Mouse (Mus musculus): Measurements from ENCODE around the gene Cenpa.
A peak's percentile ranks its signal among the peaks of the same experiment; 100 is the strongest.

Cenpa gene

GRCm38 (mm10) chr5:30643477-30644179, 22.9 kb upstream of the Cenpa start:
- DNase-seq (ENCODE audit: inconsistent age in 2 of 2, low spot score in 1 of 2) = peak in 1 of 2 experiments; percentile 63

DNA sequence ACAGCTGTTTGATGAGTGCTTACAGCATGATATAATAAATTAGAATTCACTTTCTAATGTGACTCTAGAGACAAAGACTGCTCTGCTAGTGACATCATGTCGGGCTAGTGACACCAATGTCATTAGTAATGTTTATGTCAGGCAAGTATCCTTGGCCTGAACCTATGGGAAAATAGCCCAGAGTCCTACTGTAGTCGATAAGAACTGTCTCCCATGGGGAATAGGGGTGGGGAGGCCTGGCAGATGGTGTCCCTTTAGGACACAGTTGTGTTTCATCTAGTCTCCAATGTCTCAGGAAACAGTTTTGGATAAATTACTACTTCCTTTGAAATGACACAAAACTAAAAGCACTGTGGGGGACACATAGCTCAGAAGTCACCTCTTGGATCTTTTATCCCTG, 20.5 kb upstream of the Cenpa start:
- peak in 1 of 2 experiments; percentile 49 for DNase-seq (ENCODE audit: inconsistent age in 2 of 2, low spot score in 1 of 2)

DNA sequence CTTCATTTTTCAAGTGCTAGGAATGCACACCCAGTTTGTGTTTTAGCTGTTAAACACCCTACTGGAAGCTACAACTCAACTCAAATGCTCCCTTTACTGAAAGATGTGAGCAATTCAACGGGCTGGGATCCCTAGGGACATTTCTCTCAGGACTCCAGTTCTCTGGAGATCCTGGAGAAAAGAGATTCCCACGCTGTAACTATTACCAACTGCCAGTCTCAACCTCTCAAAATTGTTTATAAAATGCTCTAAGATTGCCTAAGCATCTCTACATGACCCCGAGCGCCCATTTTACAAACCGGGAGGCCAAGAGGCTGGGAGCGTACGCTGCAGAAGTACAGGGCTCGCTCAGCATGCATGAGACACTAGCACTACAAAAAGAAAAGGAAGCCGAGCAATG, 19.2 kb upstream of the Cenpa start:
- DNase-seq (ENCODE audit: inconsistent age in 2 of 2, low spot score in 1 of 2) = no peak

GRCm38 (mm10) chr5:30647815-30648560, 18.6 kb upstream of the Cenpa start, which contains the start of gene Slc35f6:
TSS of gene Slc35f6 (plus strand) at chr5:30647933.
- DNase-seq (ENCODE audit: inconsistent age in 2 of 2, low spot score in 1 of 2) = peak; percentile 94 to 98

DNA sequence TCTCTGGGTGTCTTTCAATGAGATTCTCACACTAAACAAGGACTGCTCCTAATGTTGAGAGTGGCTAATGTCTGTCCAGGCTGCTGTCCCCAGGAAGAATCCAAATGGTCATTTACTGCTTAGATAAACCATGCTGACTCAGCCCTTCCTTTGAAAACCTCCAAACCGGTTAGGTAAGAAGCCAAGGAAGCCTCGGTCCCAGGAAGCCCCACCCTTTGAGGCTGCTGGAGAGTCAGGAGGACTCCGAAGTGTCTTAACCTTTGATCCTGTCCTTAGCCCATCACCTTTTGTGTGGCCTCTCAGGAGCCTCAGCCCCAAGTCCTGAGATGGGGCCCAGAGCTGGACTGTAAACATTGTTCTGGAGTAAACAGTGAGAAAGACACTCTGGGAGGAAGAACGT, 17.0 kb upstream of the Cenpa start:
- DNase-seq (ENCODE audit: inconsistent age in 2 of 2, low spot score in 1 of 2) = no peak

DNA sequence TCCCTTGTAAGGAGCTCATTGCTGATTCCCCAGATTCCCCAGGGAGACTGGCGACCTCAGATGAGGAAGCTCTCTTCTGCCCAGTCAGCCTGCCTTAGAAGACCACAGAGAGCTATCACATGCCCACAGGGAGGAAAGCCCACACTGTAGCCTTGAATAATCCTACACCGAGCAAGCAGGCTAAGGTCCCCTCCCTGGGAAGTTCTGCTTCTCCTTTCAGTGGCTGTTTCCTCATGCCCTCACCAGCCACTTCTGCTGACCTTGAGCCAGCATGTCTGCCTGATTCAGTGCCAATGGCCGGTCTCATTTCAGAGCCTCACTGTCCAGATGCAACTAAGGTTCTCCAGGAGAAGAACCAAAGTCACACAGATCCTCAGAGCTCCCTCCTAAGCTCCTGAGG, 15.8 kb upstream of the Cenpa start:
- DNase-seq (ENCODE audit: inconsistent age in 2 of 2, low spot score in 1 of 2) = peak; percentile 70 to 86

- peak; percentile 70 to 81 for DNase-seq (ENCODE audit: inconsistent age in 2 of 2, low spot score in 1 of 2)
Observed at GRCm38 (mm10) chr5:30651554-30651953, 15.0 kb upstream of the Cenpa start.

GRCm38 (mm10) chr5:30653246-30653645, 13.3 kb upstream of the Cenpa start:
- DNase-seq (ENCODE audit: inconsistent age in 2 of 2, low spot score in 1 of 2) = no peak

- no peak for DNase-seq (ENCODE audit: inconsistent age in 2 of 2, low spot score in 1 of 2)
Observed at GRCm38 (mm10) chr5:30655042-30655441, 11.5 kb upstream of the Cenpa start.

DNA sequence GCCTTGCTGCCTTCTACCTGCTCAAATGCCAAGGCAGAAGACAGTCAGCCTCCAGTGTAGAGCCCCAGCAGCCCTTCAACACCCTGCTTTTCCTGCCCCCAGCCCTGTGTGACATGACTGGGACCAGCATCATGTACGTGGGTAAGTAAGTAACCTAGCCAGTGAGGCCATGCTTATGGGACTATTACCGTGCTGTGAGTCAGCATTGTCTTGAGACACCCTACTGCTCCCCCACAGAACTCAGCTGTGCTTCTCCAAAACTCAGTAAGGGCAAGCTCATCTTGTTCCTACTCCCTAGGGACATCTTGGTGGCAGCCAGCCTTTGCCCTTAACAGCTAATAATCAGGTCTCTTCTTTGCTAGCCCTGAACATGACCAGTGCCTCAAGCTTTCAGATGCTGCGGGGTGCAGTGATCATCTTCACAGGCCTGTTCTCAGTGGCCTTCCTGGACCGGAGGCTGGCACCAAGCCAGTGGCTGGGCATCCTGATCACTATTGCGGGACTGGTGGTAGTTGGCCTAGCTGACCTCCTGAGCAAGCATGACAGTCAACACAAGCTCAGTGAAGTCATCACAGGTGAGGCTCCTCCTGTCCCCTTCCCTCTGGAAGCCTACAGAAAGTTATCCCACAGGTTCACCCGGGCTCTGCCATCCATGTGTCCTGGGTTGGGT, 10.9 kb upstream of the Cenpa start:
- DNase-seq (ENCODE audit: inconsistent age in 2 of 2, low spot score in 1 of 2) = no peak

DNA sequence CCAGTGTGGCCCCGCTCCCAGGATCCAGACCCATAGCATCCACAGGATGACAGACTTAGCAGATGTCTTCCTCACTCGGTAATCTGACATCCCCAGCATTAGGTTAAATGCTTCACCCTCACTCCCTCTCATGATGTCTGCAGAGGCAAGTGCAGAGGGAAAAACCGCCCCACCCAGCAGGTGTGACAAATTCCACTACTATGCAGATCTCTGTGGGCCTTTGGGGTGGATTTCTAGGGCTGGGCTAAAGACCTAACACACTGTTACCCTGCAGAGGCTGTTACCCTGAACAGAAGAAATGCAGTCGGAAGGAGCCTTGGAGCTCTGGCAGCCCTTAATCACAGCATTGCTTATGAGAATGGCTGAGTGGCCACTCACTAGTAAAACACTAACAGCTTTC, 7.5 kb upstream of the Cenpa start:
- peak in 1 of 2 experiments; percentile 20 for DNase-seq (ENCODE audit: inconsistent age in 2 of 2, low spot score in 1 of 2)

DNA sequence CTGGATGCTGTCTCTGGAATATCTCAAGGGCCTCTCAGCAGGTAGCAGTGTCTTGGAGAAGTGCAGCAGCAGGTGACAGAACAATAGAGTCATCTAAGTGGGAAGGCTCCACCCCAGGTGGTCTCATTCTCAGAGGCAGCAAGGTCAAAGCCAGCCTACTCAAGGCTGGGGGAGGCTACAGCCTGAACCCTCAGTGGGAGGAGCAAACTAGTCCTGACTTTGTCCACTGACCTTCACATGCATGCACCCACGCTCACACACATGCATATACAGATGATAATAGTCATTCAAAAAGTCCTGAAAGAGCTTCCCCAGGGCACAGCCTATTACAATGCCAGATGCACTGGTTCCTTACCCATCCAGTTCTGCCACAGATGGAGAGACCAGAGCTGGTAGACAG, 6.3 kb upstream of the Cenpa start:
- DNase-seq (ENCODE audit: inconsistent age in 2 of 2, low spot score in 1 of 2) = peak in 1 of 2 experiments; percentile 19

DNA sequence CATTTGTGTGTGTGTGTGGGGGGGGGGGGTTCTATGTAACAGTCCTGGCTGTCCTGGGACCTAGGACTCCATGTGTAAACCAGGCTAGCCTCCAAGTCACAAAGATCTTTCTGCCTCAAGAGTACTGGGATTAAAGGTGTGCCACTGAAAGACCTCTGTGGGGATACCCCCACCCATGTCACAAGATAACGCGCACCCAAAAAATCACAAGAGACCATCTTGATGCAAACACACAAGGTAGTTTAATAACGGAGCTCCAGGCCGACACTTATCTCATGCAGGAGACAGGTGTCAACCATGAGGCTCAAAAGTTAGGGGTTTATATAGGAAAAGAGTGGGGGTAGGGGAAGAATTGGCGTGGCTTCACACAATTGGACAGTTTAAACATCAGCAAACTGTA, 5.8 kb upstream of the Cenpa start:
- DNase-seq (ENCODE audit: inconsistent age in 2 of 2, low spot score in 1 of 2) = peak in 1 of 2 experiments; percentile 22

- no peak for DNase-seq (ENCODE audit: inconsistent age in 2 of 2, low spot score in 1 of 2)
Observed at GRCm38 (mm10) chr5:30665360-30665759, 1.2 kb upstream of the Cenpa start.

- DNase-seq (ENCODE audit: inconsistent age in 2 of 2, low spot score in 1 of 2) = no peak
Observed at GRCm38 (mm10) chr5:30665968-30666367, 609 bp upstream of the Cenpa start.

GRCm38 (mm10) chr5:30667215-30667614, 638 bp downstream of the Cenpa start:
- DNase-seq (ENCODE audit: inconsistent age in 2 of 2, low spot score in 1 of 2) = no peak

DNA sequence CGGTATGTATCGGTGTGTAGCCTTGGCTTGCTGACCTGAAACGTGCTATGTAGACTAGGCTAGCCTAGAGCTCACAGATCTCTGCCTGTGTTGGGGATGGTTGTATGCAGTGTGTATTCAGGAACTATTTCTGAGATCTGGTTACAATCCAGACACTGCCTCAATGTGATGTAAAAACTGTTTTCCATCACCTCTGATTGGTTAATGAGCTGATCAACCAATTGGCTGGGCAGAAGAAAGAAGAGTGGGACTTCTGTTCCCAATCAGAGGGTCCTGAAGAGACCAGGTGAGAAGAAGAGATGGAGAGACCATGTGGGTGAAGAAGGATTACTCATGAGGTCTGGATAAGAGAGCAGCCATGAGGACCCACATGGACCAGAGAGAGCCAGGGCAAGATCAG, 1.1 kb downstream of the Cenpa start:
- no peak for DNase-seq (ENCODE audit: inconsistent age in 2 of 2, low spot score in 1 of 2)

- DNase-seq (ENCODE audit: inconsistent age in 2 of 2, low spot score in 1 of 2) = no peak
Observed at GRCm38 (mm10) chr5:30668637-30669495, 2.3 kb downstream of the Cenpa start.

GRCm38 (mm10) chr5:30669496-30669830, 2.9 kb downstream of the Cenpa start:
- DNase-seq (ENCODE audit: inconsistent age in 2 of 2, low spot score in 1 of 2) = no peak

GRCm38 (mm10) chr5:30670091-30670490, 3.5 kb downstream of the Cenpa start:
- DNase-seq (ENCODE audit: inconsistent age in 2 of 2, low spot score in 1 of 2) = no peak

GRCm38 (mm10) chr5:30674001-30674400, 7.4 kb downstream of the Cenpa start:
- DNase-seq (ENCODE audit: inconsistent age in 2 of 2, low spot score in 1 of 2) = no peak
